Mouse (Mus musculus) frontal cortex, postnatal 36 days (tissue): ENCODE results near the gene Ppp2r1b.

ENCODE experiments used
- DNase-seq, 2 experiments: peaks; one replicate each; pipeline ENCODE4 v3.0.0; 2022; ENCODE audit warnings: low spot score in 2 of 2

The Ppp2r1b gene

GRCm38 (mm10) chr9:50841079-50841789 lies 3.9 kb upstream of the Ppp2r1b start:
- no peak for DNase-seq

DNA sequence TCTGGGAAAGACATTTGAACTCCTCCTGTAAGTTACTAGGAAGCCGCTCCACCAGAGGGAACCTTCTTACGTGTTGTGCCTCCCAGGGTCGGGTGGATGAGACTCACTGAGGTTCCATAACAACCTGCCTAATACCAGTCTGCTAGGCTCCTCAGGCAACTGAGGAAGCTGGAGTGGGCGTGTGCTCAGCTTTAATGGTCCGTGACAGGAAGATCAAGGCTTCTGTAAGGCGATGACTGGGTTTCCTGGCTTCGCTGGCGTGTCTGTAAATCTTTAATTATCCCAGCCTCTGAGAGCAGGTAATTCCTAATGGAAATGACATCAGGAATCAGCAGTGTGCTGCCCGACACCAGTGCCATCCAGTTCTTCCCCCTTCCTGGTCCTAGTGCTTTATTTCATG lies 446 bp downstream of the Ppp2r1b start:
- no peak for DNase-seq

- no peak for DNase-seq
Observed at GRCm38 (mm10) chr9:50847133-50847532, 2.0 kb downstream of the Ppp2r1b start.

GRCm38 (mm10) chr9:50847606-50848368 lies 2.7 kb downstream of the Ppp2r1b start:
- DNase-seq = no peak

DNA sequence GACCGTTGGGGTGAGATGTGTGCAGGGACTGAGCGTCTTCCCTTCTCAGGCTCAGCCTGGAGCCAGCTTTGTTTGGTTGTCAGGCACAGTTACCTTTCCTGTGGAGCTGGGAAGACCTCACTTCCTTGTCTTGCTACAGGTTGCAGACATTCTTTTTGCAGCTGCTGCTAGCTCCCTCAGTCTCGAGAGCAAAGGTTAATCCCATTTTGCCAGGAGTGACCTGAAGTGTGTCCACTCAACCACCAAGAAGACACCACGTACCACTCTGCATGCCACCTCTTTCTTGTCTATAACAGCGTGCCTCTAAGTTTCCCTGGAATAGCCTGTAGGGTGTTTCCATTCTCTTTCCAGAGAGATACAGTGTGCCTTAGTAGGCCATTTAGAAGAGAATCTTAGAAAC lies 3.7 kb downstream of the Ppp2r1b start:
- DNase-seq = no peak

DNA sequence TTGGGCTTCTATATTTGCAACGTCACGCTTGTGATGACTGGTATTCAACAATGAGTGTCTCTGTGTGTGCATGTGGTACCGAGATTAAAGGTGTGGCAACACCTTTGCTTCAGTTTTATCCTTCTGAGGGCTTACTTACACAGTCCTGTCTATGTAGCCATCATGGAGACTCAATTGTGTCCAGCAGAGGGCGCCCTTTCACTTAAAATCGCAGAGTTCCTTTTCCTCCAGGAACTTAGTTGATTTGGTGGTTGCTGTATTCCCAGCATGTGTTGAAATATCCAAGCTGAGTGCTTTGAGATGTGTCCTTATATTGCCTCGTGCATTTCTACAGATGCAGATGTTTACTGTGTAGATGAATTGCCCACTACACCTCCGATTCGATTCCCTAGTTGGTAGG lies 4.1 kb downstream of the Ppp2r1b start:
- peak; percentile 92 to 97 for DNase-seq

GRCm38 (mm10) chr9:50849755-50850154 lies 4.7 kb downstream of the Ppp2r1b start:
- DNase-seq = no peak

GRCm38 (mm10) chr9:50850271-50850670 lies 5.2 kb downstream of the Ppp2r1b start:
- no peak for DNase-seq

- peak; percentile 46 to 54 for DNase-seq
Observed at GRCm38 (mm10) chr9:50850713-50851112, 5.6 kb downstream of the Ppp2r1b start.

- peak in 1 of 2 experiments; percentile 26 for DNase-seq
Observed at GRCm38 (mm10) chr9:50852634-50853349, 7.7 kb downstream of the Ppp2r1b start.

- no peak for DNase-seq
Observed at GRCm38 (mm10) chr9:50854376-50854775, 9.3 kb downstream of the Ppp2r1b start.

GRCm38 (mm10) chr9:50855133-50855766 lies 10.1 kb downstream of the Ppp2r1b start:
- DNase-seq = no peak

GRCm38 (mm10) chr9:50855780-50856179 lies 10.7 kb downstream of the Ppp2r1b start:
- no peak for DNase-seq

DNA sequence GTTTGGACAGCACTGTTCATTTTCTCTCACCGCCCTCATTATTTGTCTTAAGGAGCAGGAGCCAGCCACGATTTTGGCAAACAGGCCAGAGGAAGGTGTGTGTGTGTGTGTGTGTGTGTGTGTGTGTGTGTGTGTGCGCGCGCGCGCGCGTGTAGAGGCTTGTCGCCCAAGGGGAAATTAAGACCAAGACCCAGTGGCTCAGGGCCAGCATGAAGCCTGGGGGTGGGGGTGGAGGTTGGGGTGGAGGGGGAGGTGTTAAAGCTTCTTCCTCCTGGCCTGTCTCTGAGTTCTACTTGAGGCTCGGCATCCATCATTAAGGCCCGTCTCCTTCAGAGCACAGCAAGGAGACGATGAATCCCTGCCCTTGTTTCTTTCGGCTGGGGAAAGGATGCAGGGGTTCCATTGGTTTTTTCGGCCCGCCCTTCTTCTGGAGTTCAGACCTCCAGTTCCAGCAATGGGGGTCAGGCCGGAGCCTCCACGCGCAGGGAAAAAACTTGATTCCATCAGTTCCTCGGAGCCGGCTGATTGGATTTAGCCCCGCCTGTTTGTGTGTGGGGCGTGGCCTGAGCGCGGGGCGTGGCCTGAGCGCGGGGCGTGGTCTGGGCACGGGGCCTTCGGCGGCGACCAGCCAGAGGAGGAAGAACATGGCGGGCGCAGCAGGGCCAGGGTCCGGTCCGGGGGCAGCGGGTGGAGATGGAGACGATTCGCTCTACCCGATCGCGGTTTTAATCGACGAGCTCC lies 11.4 kb downstream of the Ppp2r1b start:
- DNase-seq = peak; percentile 90 to 92

GRCm38 (mm10) chr9:50857082-50857641 lies 12.1 kb downstream of the Ppp2r1b start:
- no peak for DNase-seq

DNA sequence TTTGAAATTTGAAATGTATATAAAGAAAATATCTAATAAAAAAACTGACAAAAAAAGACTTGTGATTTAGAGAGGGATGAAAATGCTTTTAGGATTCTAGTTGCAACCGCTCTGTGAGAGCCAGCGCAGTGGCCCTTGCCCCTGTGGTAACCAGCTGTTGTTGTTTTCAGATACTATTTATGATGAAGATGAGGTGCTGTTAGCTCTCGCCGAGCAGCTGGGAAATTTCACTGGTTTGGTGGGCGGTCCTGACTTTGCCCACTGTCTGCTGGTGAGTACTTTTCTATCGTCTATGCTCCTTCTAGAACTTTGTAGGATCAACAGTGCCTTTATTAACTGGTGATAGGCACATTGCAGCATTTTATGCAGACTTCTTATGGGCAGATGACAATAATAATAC lies 13.6 kb downstream of the Ppp2r1b start:
- no peak for DNase-seq

DNA sequence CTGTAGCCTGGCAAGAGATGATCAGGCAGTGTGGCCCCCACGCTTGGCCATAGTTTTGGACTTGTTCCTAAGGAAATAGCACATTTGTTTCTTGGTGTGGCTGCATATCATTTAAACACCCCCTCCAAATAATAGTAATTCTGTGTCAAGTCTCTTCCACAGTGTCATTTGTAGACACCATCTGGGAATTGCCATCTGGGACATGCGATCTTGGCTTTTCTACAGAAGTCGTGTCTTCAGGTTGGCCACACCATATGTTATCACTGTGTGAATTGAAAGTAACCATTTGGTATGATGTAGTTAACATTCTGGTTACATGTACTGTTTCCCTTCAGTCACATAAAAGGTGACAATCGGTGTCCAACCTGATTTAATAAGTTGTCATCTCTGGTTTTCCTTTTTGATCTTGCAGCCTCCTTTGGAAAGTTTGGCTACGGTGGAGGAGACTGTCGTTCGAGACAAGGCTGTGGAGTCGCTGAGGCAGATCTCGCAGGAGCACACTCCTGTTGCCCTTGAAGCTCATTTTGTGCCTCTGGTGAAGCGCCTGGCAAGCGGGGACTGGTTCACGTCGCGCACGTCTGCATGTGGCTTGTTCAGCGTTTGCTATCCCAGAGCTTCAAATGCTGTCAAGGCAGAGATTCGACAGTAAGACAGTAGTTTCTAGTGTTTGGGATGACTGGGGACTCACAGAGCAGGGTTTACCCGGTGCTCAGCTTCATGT lies 16.2 kb downstream of the Ppp2r1b start:
- peak in 1 of 2 experiments; percentile 51 for DNase-seq

DNA sequence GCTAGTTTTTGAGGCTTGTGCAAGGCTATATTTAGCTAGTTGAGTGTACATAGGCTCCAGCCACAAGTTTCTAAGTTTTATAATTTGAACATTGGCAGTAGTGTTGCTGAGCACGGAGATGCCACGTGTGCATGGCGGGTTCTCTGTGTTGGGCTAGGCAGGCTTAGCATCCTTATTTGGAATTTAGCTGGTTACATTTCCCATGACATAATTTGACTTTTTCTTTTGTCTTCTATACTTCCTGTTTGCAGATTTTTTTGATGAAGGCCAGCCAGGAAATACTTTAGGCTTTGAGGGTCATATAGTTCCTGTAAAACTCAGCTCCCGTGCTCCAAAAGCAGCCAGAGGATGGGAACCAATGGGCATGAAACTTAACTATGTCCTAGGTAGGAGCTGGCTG lies 18.7 kb downstream of the Ppp2r1b start:
- no peak for DNase-seq

DNA sequence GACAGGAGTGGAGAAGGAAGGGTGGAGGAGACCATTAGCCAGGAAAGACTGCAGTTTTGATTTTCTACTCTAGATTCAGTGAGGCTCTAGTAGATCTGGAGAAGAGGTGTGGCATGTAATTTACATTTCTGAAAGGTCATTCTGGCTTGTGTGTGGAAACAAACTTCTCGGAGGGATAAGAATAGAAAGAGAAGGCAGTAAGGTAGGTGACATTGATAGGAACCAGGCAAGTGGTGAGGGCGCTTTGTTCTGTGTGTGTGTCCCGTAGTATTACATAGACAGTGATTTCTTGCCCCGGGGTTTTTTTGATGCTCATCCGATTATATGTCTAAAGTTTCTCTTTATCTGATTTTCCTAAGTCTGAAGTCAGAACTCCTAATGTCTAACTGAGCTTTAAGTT lies 19.8 kb downstream of the Ppp2r1b start:
- no peak for DNase-seq

- DNase-seq = no peak
Observed at GRCm38 (mm10) chr9:50865803-50866202, 20.7 kb downstream of the Ppp2r1b start.
